Mouse (Mus musculus) stomach, postnatal 0 days (tissue): ENCODE measurements at regions not wholly inside any gene's neighbourhood (a gene's known extent, or its start where the extent isn't known, plus 50 kb on each side); places are given as distances from the start of the nearest gene placed in this dataset.

Source experiments
- ATAC-seq: fragments of 200-750 bp; cut with Nextera tagmentation; 2 replicates; pipeline ENCODE4 v1.8.0; 2017; ENCODE audit not compliant: low FRiP score, low TSS enrichment
- DNase-seq: peaks from one replicate; pipeline ENCODE4 v3.0.0-alpha.2; 2016; ENCODE audit warnings: low spot score
- H3K27ac ChIP-seq: fragments of 300-500 bp; sonication (generic); replicated peaks from 2 replicates; pipeline ENCODE4 v1.5.1; 2014; ENCODE audit warnings: mild to moderate bottlenecking, control low read depth
- H3K27me3 ChIP-seq: fragments of 300-500 bp; sonication (generic); 2 replicates; pipeline ENCODE4 v1.6.1; 2014; ENCODE audit warnings: low read length; ENCODE audit not compliant: control insufficient read depth, insufficient read depth
- H3K36me3 ChIP-seq: fragments of 300-500 bp; sonication (generic); 2 replicates; pipeline ENCODE4 v1.6.1; 2014; ENCODE audit warnings: low read length, mixed read lengths; ENCODE audit not compliant: control insufficient read depth, insufficient read depth
- H3K4me1 ChIP-seq: fragments of 300-500 bp; sonication (generic); replicated peaks from 2 replicates; pipeline ENCODE4 v1.6.1; 2014; ENCODE audit warnings: antibody characterized with exemption; ENCODE audit not compliant: control insufficient read depth, insufficient read depth
- H3K4me2 ChIP-seq: fragments of 300-500 bp; sonication (generic); replicated peaks from 2 replicates; pipeline ENCODE4 v1.6.1; 2014; ENCODE audit warnings: low read depth, mild to moderate bottlenecking, control low read depth, moderate library complexity
- H3K4me3 ChIP-seq: fragments of 300-500 bp; sonication (generic); 2 replicates; pipeline ENCODE4 v1.5.1; 2014; ENCODE audit warnings: low read depth, low read length, control low read depth
- H3K9ac ChIP-seq: fragments of 300-500 bp; sonication (generic); 2 replicates; pipeline ENCODE4 v1.6.1; 2014; ENCODE audit warnings: mild to moderate bottlenecking, low read length, control low read depth, mixed read lengths
- H3K9me3 ChIP-seq: fragments of 300-500 bp; sonication (generic); 2 replicates; pipeline ENCODE4 v1.6.1; 2016; ENCODE audit warnings: low read length; ENCODE audit not compliant: control insufficient read depth
- CTCF ChIP-seq: IDR thresholded peaks from 2 replicates; pipeline ENCODE4 v1.5.1; 2016; ENCODE audit warnings: antibody characterized with exemption, low read depth, mild to moderate bottlenecking, moderate library complexity
- EP300 ChIP-seq: optimal IDR thresholded peaks from 2 replicates; pipeline ENCODE3; 2016; ENCODE audit warnings: antibody characterized with exemption
- WGBS: fragments of 180-500 bp; shearing (Covaris S2); extraction: QIAGEN DNeasy Blood & Tissue Kit; methylation state at CpG from one replicate; pipeline ENCODE4 v1.1.7; 2014; 5-methylcytosine and 5-hydroxymethylcytosine counted together

DNA sequence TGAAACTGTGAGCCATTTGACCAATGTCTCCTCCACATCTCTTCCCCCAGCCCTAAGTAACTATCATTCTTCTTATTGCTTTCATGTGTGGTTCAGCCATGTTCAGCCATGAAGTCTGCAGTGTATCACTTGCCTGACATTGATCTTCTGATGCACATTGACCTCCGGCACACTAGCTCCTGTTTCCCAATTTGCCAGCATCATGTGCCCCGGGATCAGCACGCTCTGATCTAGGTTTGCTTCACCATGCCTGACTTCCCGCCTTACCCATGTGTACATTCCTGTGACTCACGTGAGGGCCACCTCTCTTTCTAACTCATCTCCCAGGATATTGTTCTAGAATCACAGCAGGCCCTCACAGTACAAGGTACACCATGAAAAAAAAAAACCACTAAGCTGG, 277.9 kb downstream of the Foxo1 start:
- DNase-seq (no peak), ATAC-seq (no peak)
- H3K9ac ChIP-seq: no peak overlapping the region
- no peaks in the 10 kb centered on the region for H3K36me3 ChIP-seq
- TF ChIP-seq CTCF: no peak
- TF ChIP-seq EP300: no peak
- no peak overlapping the region for H3K27ac ChIP-seq
- H3K4me2 ChIP-seq: no peak overlapping the region
- H3K9me3 ChIP-seq: no peaks in the 10 kb centered on the region
- 87% methylated on average over 5 of the region's 5 CpGs for WGBS
- H3K27me3 ChIP-seq: no peaks in the 10 kb centered on the region
- no peak overlapping the region for H3K4me3 ChIP-seq
- no peaks in the 10 kb centered on the region for H3K4me1 ChIP-seq

DNA sequence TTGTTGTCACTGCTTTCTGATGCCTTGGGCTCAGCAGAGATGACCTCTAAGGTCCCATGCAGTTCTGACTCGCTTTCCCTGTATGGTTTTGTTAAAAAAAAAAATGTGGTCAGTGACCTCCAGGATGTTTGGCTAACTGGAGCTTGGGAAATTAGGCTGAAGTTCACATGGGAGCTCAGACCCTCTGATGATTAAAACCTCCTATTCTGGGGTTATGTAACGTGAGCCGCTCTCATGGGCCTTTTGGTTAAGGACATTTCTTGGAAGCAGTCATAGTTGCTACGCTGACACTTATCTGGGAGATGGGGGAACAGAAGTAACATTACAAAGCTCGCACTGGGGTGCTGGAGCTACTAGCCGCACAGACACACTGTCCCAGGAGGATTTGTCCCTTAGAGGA, 274.9 kb downstream of the Foxo1 start:
- Histone ChIP-seq H3K27ac (no peak overlapping the region), H3K27me3 (no peaks in the 10 kb centered on the region), H3K4me2 (no peak overlapping the region), H3K4me3 (no peak overlapping the region), H3K4me1 (no peaks in the 10 kb centered on the region), H3K9ac (no peak overlapping the region), H3K36me3 (no peaks in the 10 kb centered on the region), H3K9me3 (no peaks in the 10 kb centered on the region)
- no peak for DNase-seq
- no peak for TF ChIP-seq CTCF
- no peak for TF ChIP-seq EP300
- no peak for ATAC-seq
- WGBS: 74% methylated on average over 6 of the region's 6 CpGs

DNA sequence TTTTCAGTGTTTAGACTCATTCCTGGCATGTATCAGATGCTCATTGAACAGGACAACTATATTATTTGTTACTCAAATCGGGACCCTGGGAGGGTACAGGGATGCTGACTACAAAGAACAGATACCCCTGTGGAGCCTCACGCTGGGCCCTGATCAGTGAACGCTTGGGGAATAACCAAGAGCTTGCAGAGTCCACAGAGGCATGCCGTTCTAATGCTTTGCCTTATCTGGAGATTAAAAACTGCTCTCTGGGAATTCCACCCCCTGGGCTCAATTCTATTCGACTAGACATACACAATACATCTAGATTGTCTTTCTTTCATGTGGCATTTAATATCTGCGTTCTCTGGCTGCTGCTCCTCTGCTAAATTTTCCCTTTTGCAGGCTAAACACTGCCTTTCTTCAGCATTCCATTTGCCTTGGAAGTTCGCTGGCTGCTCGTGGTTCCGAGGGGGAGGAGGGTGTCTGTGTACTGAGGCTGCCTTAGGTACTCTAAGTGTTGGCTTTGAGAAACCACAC, 272.8 kb downstream of the Foxo1 start:
- Histone ChIP-seq H3K36me3 (no peaks in the 10 kb centered on the region), H3K4me1 (no peaks in the 10 kb centered on the region), H3K4me2 (no peak overlapping the region), H3K9me3 (no peaks in the 10 kb centered on the region), H3K27me3 (no peaks in the 10 kb centered on the region), H3K4me3 (no peak overlapping the region), H3K27ac (no peak overlapping the region), H3K9ac (no peak overlapping the region)
- DNase-seq (no peak), ATAC-seq (no peak)
- TF ChIP-seq CTCF: no peak
- TF ChIP-seq EP300: no peak
- 24% methylated on average over 9 of the region's 9 CpGs for WGBS

DNA sequence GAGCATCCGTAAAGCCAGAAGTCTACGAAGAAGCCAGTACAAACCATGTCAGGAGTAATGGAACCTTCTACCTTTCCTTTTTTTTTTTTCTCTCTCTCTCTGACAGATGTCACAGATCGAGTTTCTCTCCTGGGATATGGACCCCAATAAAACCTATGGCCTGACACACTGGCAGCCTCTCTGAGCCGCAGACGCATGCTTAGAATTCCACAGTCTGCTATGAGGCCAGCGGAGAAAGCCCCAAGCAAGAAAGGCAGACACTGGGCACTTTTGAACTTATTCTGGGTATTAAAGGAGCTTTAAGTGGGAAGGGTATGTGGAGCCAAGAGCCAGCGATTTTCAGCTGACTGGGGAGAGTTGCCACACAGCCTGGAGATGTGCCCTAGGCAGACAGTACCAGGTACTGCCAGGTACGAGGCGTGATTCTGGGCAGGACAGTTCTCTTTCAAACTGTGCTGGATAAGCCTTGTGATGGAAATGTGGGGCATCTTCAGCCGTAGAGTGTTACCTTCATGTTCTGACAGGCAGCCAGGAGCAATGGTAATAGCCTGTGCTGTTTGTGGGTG, 271.8 kb downstream of the Foxo1 start:
- Histone ChIP-seq H3K27ac (no peak overlapping the region), H3K4me2 (no peak overlapping the region), H3K27me3 (no peaks in the 10 kb centered on the region), H3K9me3 (no peaks in the 10 kb centered on the region), H3K36me3 (no peaks in the 10 kb centered on the region), H3K4me3 (no peak overlapping the region), H3K9ac (no peak overlapping the region), H3K4me1 (no peaks in the 10 kb centered on the region)
- WGBS: 60% methylated on average over 10 of the region's 10 CpGs
- TF ChIP-seq EP300: no peak
- TF ChIP-seq CTCF: no peak
- DNase-seq: no peak
- no peak for ATAC-seq

DNA sequence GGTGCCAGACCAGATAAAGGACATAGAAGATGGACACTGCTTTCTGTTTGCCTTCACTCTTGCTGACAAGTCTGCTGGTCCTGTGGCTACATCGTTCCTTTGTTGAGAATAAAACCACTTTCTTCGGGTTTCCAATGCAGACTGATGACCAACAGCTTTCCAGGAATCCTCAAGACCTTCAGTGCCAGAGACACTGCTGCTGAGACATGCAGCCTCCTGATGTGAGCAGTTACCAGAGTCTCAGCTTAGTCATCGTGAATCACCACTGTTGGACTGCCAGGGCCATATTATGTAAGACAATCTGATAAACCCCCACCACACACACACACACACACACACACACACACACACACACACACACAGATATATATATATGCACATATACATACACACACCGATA, 270.2 kb downstream of the Foxo1 start:
- Histone ChIP-seq H3K9ac (no peak overlapping the region), H3K4me2 (no peak overlapping the region), H3K4me1 (no peaks in the 10 kb centered on the region), H3K36me3 (no peaks in the 10 kb centered on the region), H3K27me3 (no peaks in the 10 kb centered on the region), H3K4me3 (no peak overlapping the region), H3K9me3 (no peaks in the 10 kb centered on the region), H3K27ac (no peak overlapping the region)
- TF ChIP-seq CTCF (no peak), EP300 (no peak)
- 73% methylated on average over 4 of the region's 4 CpGs for WGBS
- DNase-seq (no peak), ATAC-seq (no peak)

DNA sequence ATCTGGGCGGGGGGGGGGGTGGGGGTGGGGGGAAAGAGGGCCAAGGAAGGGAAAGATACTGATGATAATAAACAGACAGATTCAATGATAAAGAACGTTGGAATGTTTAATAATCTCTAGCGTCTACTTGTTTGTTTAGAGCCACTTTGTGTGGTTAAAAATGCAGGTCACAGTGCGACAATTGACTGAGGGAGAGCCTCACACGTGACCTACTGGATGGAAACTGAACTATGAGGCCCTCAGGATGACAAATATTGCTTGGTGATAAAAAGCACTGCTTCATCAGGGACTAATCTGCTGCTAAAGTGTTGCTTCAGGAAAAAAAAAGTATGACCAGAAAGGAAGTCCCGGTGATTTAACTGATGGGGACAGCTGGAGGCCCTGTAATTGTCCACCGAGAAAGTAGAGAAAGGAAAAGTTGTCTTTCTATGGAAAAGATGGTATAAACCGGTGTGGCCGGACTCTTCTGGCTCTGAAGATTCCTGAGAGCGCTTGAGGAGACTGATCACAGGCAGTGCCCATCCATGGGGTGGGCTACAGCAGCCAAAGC, 269.3 kb downstream of the Foxo1 start:
- no peak for TF ChIP-seq EP300
- TF ChIP-seq CTCF: no peak
- Histone ChIP-seq H3K4me2 (no peak overlapping the region), H3K27ac (no peak overlapping the region), H3K9ac (no peak overlapping the region), H3K36me3 (no peaks in the 10 kb centered on the region), H3K4me1 (no peaks in the 10 kb centered on the region), H3K27me3 (no peaks in the 10 kb centered on the region), H3K9me3 (no peaks in the 10 kb centered on the region), H3K4me3 (no peak overlapping the region)
- WGBS: 55% methylated on average over 10 of the region's 10 CpGs
- ATAC-seq (no peak), DNase-seq (no peak)
